Comparison of ENCODE assay signal across 31 mouse cellular contexts in the genomic region with DNA sequence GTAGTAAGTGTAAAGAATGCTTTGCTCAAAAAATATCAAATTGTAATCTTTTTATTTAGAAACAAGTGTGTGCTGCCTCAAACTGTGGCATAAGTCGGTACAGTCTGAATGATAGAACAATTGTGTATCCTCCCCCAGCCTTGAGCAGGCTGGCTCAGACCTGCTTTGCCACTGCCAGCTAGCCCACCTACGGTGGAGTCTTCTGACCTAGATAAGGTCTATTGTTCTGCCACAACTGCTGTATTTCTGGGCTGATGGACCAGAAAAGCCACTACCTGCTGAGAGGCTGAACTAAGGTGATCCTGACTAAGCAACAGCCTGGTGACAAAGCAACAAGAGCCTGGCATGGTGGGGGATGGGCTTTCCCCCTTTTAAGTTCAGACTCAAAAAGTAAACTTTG. TPM values are rescaled to one million over a fixed set of nuclear protein-coding genes. Genes with fewer than 3 reads are reported as not detected.
DNase-seq lines count a peak whose midpoint lies in the region; ATAC-seq and TF ChIP-seq lines count a peak whose summit lies in the region.
"Had no signal": no experiment of that assay in that cellular context is flagged by ENCODE, and none has a peak within 500 bp of the region (broad histone marks: within the 10 kb centered on the region; RNA-seq: fewer than 3 reads in every experiment).

No protein-coding gene starts in this region.

- no peaks in the 10 kb centered on the region for H3K9me3 ChIP-seq in liver, embryonic 11.5 days (ENCODE audit: control insufficient read depth, low read length)
- no peaks in the 10 kb centered on the region for H3K9me3 ChIP-seq in liver, embryonic 12.5 days (replicated peaks)
- no peaks in the 10 kb centered on the region for H3K9me3 ChIP-seq in kidney, embryonic 16.5 days (ENCODE audit: low read length)
- H3K9me3 ChIP-seq: embryonic facial prominence, embryonic 12.5 days; G1E; hindbrain, embryonic 12.5 days; kidney, embryonic 15.5 days; liver, embryonic 15.5 days; lung, embryonic 15.5 days; megakaryocyte, embryonic 14.5 days; neural tube, embryonic 12.5 days had no signal

- H3K4me1 ChIP-seq in liver, embryonic 11.5 days (replicated peaks; ENCODE audit: control insufficient read depth, insufficient read depth, low read length), result no peaks in the 10 kb centered on the region
- H3K4me1 ChIP-seq in liver, embryonic 12.5 days, result no peaks in the 10 kb centered on the region
- no peaks in the 10 kb centered on the region for H3K4me1 ChIP-seq in kidney, embryonic 16.5 days (ENCODE audit: insufficient read depth, low read length)
- H3K4me1 ChIP-seq: embryonic facial prominence, embryonic 12.5 days; heart, embryonic 13.5 days; hindbrain, embryonic 12.5 days; kidney, embryonic 15.5 days; liver, embryonic 15.5 days; lung, embryonic 15.5 days; megakaryocyte, embryonic 14.5 days; neural tube, embryonic 12.5 days had no signal

- peak; percentile 3 for DNase-seq in embryo, embryonic 9.5 days (ENCODE audit: extremely low spot score)
- DNase-seq in embryo, embryonic 10 days (ENCODE audit: low spot score), result no peak
- no peak for DNase-seq in liver, embryonic 11.5 days (ENCODE audit: low spot score)
- peak; percentile 11 for DNase-seq in Muller cell, postnatal 12 days (ENCODE audit: inconsistent ontology term)
- peak; percentile 37 for DNase-seq in brain, embryonic 14.5 days (ENCODE audit: low read depth)
- no peak for DNase-seq in frontal cortex, adult 2 months (ENCODE audit: extremely low spot score in 1 of 2, low spot score in 1 of 2)
- DNase-seq: adrenal gland, postnatal 10 days; cerebellum, adult 11-12 months; gastrocnemius, postnatal 36 days; heart, adult 2 months; heart, postnatal 14 days; kidney, adult 11 months; kidney, postnatal 4 days; layer of hippocampus, adult 9-11 months; lung, postnatal 36 days; thymus, postnatal 25 days had no signal

- no peak overlapping the region for H3K4me3 ChIP-seq in liver, embryonic 11.5 days (ENCODE audit: low read depth, low read length)
- no peak overlapping the region for H3K4me3 ChIP-seq in liver, embryonic 12.5 days
- H3K4me3 ChIP-seq in kidney, embryonic 16.5 days (ENCODE audit: low read length), result no peak overlapping the region
- H3K4me3 ChIP-seq: embryonic facial prominence, embryonic 12.5 days; erythroblast, embryonic 14.5 days; heart, adult 2 months; heart, embryonic 13.5 days; hindbrain, embryonic 12.5 days; kidney, embryonic 15.5 days; left cerebral cortex, adult 2 months; liver, embryonic 15.5 days; lung, embryonic 15.5 days; megakaryocyte, embryonic 14.5 days; neural tube, embryonic 12.5 days had no signal

- WGBS in liver, embryonic 11.5 days, result 58% methylated on average over 2 of the region's 2 CpGs
- 61% methylated on average over 2 of the region's 2 CpGs for WGBS in liver, embryonic 12.5 days (ENCODE audit: insufficient replicate concordance)
- 66% methylated on average over 2 of the region's 2 CpGs for WGBS in kidney, embryonic 16.5 days

- no peaks in the 10 kb centered on the region for H3K27me3 ChIP-seq in liver, embryonic 11.5 days (replicated peaks; ENCODE audit: control insufficient read depth, insufficient read depth, low read length)
- no peaks in the 10 kb centered on the region for H3K27me3 ChIP-seq in liver, embryonic 12.5 days (replicated peaks)
- no peaks in the 10 kb centered on the region for H3K27me3 ChIP-seq in kidney, embryonic 16.5 days (ENCODE audit: insufficient read depth, low read length)
- H3K27me3 ChIP-seq: embryonic facial prominence, embryonic 12.5 days; heart, embryonic 13.5 days; hindbrain, embryonic 12.5 days; kidney, embryonic 15.5 days; liver, embryonic 15.5 days; lung, embryonic 15.5 days; megakaryocyte, embryonic 14.5 days; neural tube, embryonic 12.5 days had no signal

- no peak overlapping the region for H3K9ac ChIP-seq in liver, embryonic 11.5 days (ENCODE audit: low read depth, low read length)
- H3K9ac ChIP-seq in liver, embryonic 12.5 days, result no peak overlapping the region
- no peak overlapping the region for H3K9ac ChIP-seq in kidney, embryonic 16.5 days (replicated peaks; ENCODE audit: low read length)
- H3K9ac ChIP-seq: embryonic facial prominence, embryonic 12.5 days; heart, embryonic 13.5 days; hindbrain, embryonic 12.5 days; kidney, embryonic 15.5 days; liver, embryonic 15.5 days; lung, embryonic 15.5 days; neural tube, embryonic 12.5 days had no signal

- peak; percentile 34; the same call in 1 of the 2 replicates for ATAC-seq in liver, embryonic 11.5 days (replicated peaks; ENCODE audit: low FRiP score)
- no peak for ATAC-seq in liver, embryonic 12.5 days
- no peak for ATAC-seq in kidney, embryonic 16.5 days (ENCODE audit: low FRiP score, low TSS enrichment)

- no peaks in the 10 kb centered on the region for H3K36me3 ChIP-seq in liver, embryonic 11.5 days (ENCODE audit: control insufficient read depth, insufficient read depth, low read length)
- H3K36me3 ChIP-seq in liver, embryonic 12.5 days, result no peaks in the 10 kb centered on the region
- H3K36me3 ChIP-seq in kidney, embryonic 16.5 days (ENCODE audit: insufficient read depth, low read length), result no peaks in the 10 kb centered on the region
- H3K36me3 ChIP-seq: embryonic facial prominence, embryonic 12.5 days; G1E; heart, embryonic 13.5 days; hindbrain, embryonic 12.5 days; kidney, embryonic 15.5 days; liver, embryonic 15.5 days; lung, embryonic 15.5 days; neural tube, embryonic 12.5 days had no signal

- H3K4me2 ChIP-seq in liver, embryonic 11.5 days, result no peak overlapping the region
- H3K4me2 ChIP-seq in liver, embryonic 12.5 days, result no peak overlapping the region
- H3K4me2 ChIP-seq in kidney, embryonic 16.5 days (replicated peaks; ENCODE audit: low read depth, low read length), result no peak overlapping the region
- H3K4me2 ChIP-seq: embryonic facial prominence, embryonic 12.5 days; heart, embryonic 13.5 days; hindbrain, embryonic 12.5 days; kidney, embryonic 15.5 days; liver, embryonic 15.5 days; lung, embryonic 15.5 days; neural tube, embryonic 12.5 days had no signal

- TF ChIP-seq POLR2A in brain, embryonic 14.5 days (IDR thresholded peaks at IDR 0.05; ENCODE audit: borderline replicate concordance, extremely low read depth, insufficient read depth, insufficient read length, poor library complexity, severe bottlenecking), result no peak

- H3K27ac ChIP-seq in liver, embryonic 11.5 days (ENCODE audit: low read depth, low read length), result no peak overlapping the region
- H3K27ac ChIP-seq in liver, embryonic 12.5 days, result no peak overlapping the region
- no peak overlapping the region for H3K27ac ChIP-seq in kidney, embryonic 16.5 days (ENCODE audit: low read length)
- H3K27ac ChIP-seq: embryonic facial prominence, embryonic 12.5 days; heart, adult 2 months; heart, embryonic 13.5 days; hindbrain, embryonic 12.5 days; kidney, embryonic 15.5 days; left cerebral cortex, adult 2 months; liver, embryonic 15.5 days; lung, embryonic 15.5 days; neural tube, embryonic 12.5 days had no signal

- no peak for TF ChIP-seq CTCF in brain, embryonic 14.5 days (IDR thresholded peaks at IDR 0.05; ENCODE audit: borderline replicate concordance, extremely low read depth, insufficient read depth, insufficient read length)

RNA-seq across cellular contexts. Expression of a gene that starts 10.0 kb away (rescaled TPM):
- polyA plus RNA-seq in liver, embryonic 11.5 days (2014; fragmentation: Nextera tagmentation; extraction: Ambion mirVana), result not detected in 2 replicates
- polyA plus RNA-seq in liver, embryonic 12.5 days (2016; fragmentation: Nextera tagmentation; extraction: Ambion mirVana), result not detected in 2 replicates
- not detected in 2 replicates for polyA plus RNA-seq in brain, embryonic 14.5 days (2012; rRNA removed)
- not detected in 2 replicates for polyA plus RNA-seq in frontal cortex, adult 2 months (2012; rRNA removed)
- not detected in 2 replicates for polyA plus RNA-seq in kidney, embryonic 16.5 days (2015; fragmentation: Nextera tagmentation; extraction: Ambion mirVana)
- polyA plus RNA-seq: embryonic facial prominence, embryonic 12.5 days; erythroblast, embryonic 14.5 days; G1E; heart, adult 2 months; heart, embryonic 13.5 days; hindbrain, embryonic 12.5 days; kidney, embryonic 15.5 days; limb, embryonic 14.5 days; liver, embryonic 15.5 days; lung, embryonic 15.5 days; neural tube, embryonic 12.5 days; stomach, embryonic 14.5 days had no signal

RNA-seq across cellular contexts. Expression of a gene that starts 10.5 kb away (rescaled TPM):
- not detected in 2 replicates for polyA plus RNA-seq in liver, embryonic 11.5 days (2014; fragmentation: Nextera tagmentation; extraction: Ambion mirVana)
- polyA plus RNA-seq in liver, embryonic 12.5 days (2016; fragmentation: Nextera tagmentation; extraction: Ambion mirVana), result not detected in 2 replicates
- polyA plus RNA-seq in brain, embryonic 14.5 days (2012; rRNA removed), result not detected in 2 replicates
- polyA plus RNA-seq in frontal cortex, adult 2 months (2012; rRNA removed), result not detected in 2 replicates
- not detected in 2 replicates for polyA plus RNA-seq in kidney, embryonic 16.5 days (2015; fragmentation: Nextera tagmentation; extraction: Ambion mirVana)
- polyA plus RNA-seq: embryonic facial prominence, embryonic 12.5 days; erythroblast, embryonic 14.5 days; G1E; heart, adult 2 months; heart, embryonic 13.5 days; hindbrain, embryonic 12.5 days; kidney, embryonic 15.5 days; limb, embryonic 14.5 days; liver, embryonic 15.5 days; lung, embryonic 15.5 days; neural tube, embryonic 12.5 days; stomach, embryonic 14.5 days had no signal

RNA-seq across cellular contexts. Expression of a gene that starts 19.8 kb away (rescaled TPM):
- not detected in 2 replicates for polyA plus RNA-seq in liver, embryonic 11.5 days (2014; fragmentation: Nextera tagmentation; extraction: Ambion mirVana)
- polyA plus RNA-seq in liver, embryonic 12.5 days (2016; fragmentation: Nextera tagmentation; extraction: Ambion mirVana), result not detected in 2 replicates
- not detected in 2 replicates for polyA plus RNA-seq in brain, embryonic 14.5 days (2012; rRNA removed)
- not detected in 2 replicates for polyA plus RNA-seq in frontal cortex, adult 2 months (2012; rRNA removed)
- not detected in 2 replicates for polyA plus RNA-seq in kidney, embryonic 16.5 days (2015; fragmentation: Nextera tagmentation; extraction: Ambion mirVana)
- polyA plus RNA-seq: embryonic facial prominence, embryonic 12.5 days; erythroblast, embryonic 14.5 days; G1E; heart, adult 2 months; heart, embryonic 13.5 days; hindbrain, embryonic 12.5 days; kidney, embryonic 15.5 days; limb, embryonic 14.5 days; liver, embryonic 15.5 days; lung, embryonic 15.5 days; neural tube, embryonic 12.5 days; stomach, embryonic 14.5 days had no signal

RNA-seq across cellular contexts. Expression of a gene that starts 25.4 kb away (rescaled TPM):
- not detected in 2 replicates for polyA plus RNA-seq in liver, embryonic 11.5 days (2014; fragmentation: Nextera tagmentation; extraction: Ambion mirVana)
- polyA plus RNA-seq in liver, embryonic 12.5 days (2016; fragmentation: Nextera tagmentation; extraction: Ambion mirVana), result not detected in 2 replicates
- not detected in 2 replicates for polyA plus RNA-seq in brain, embryonic 14.5 days (2012; rRNA removed)
- polyA plus RNA-seq in frontal cortex, adult 2 months (2012; rRNA removed), result 0.10 TPM in 1 of 2 replicates, not detected in the other
- not detected in 2 replicates for polyA plus RNA-seq in kidney, embryonic 16.5 days (2015; fragmentation: Nextera tagmentation; extraction: Ambion mirVana)
- polyA plus RNA-seq: embryonic facial prominence, embryonic 12.5 days; erythroblast, embryonic 14.5 days; G1E; heart, adult 2 months; heart, embryonic 13.5 days; hindbrain, embryonic 12.5 days; kidney, embryonic 15.5 days; limb, embryonic 14.5 days; liver, embryonic 15.5 days; lung, embryonic 15.5 days; neural tube, embryonic 12.5 days; stomach, embryonic 14.5 days had no signal

RNA-seq across cellular contexts. Expression of a gene that starts 25.9 kb away (rescaled TPM):
- not detected in 2 replicates for polyA plus RNA-seq in liver, embryonic 11.5 days (2014; fragmentation: Nextera tagmentation; extraction: Ambion mirVana)
- polyA plus RNA-seq in liver, embryonic 12.5 days (2016; fragmentation: Nextera tagmentation; extraction: Ambion mirVana), result not detected in 2 replicates
- not detected in 2 replicates for polyA plus RNA-seq in brain, embryonic 14.5 days (2012; rRNA removed)
- 0.27 TPM in 1 of 2 replicates, not detected in the other for polyA plus RNA-seq in frontal cortex, adult 2 months (2012; rRNA removed)
- polyA plus RNA-seq in kidney, embryonic 16.5 days (2015; fragmentation: Nextera tagmentation; extraction: Ambion mirVana), result not detected in 2 replicates
- polyA plus RNA-seq: embryonic facial prominence, embryonic 12.5 days; erythroblast, embryonic 14.5 days; G1E; heart, adult 2 months; heart, embryonic 13.5 days; hindbrain, embryonic 12.5 days; kidney, embryonic 15.5 days; limb, embryonic 14.5 days; liver, embryonic 15.5 days; lung, embryonic 15.5 days; neural tube, embryonic 12.5 days; stomach, embryonic 14.5 days had no signal

Comparison
In these comparisons a context has a peak if more than half of its experiments do, and no peak if none do; other contexts are left out.
1. DNase-seq: peak in embryo, embryonic 9.5 days (single experiment), Muller cell, postnatal 12 days (single experiment) and brain, embryonic 14.5 days (single experiment); none in embryo, embryonic 10 days (single experiment), liver, embryonic 11.5 days (single experiment) and frontal cortex, adult 2 months (0 of 2).